Mouse (Mus musculus) testis, adult 2 months (tissue): ENCODE results near the gene Defb36.

Source experiments
- CTCF ChIP-seq: fragments of 200-500 bp; IDR thresholded peaks from 2 replicates; pipeline ENCODE4 v1.5.1; 2012; ENCODE audit warnings: low read depth, mild to moderate bottlenecking, inconsistent platforms, low read length, moderate library complexity; ENCODE audit not compliant: control insufficient read depth, insufficient read depth, insufficient replicate concordance
- POLR2A ChIP-seq: fragments of 200-500 bp; IDR thresholded peaks from 2 replicates; pipeline ENCODE4 v1.6.1; 2012; ENCODE audit warnings: low read depth, mild to moderate bottlenecking, inconsistent platforms, low read length, moderate library complexity; ENCODE audit not compliant: control insufficient read depth

GRCm38 (mm10) chr2:152625256-152625655 lies 21.1 kb downstream of the Defb36 start:
- TF ChIP-seq CTCF: no peak
- TF ChIP-seq POLR2A: no peak
